In genomic region chr6:119565451-119566379, GRCm38 (mm10) we compare ENCODE assay signal across 11 mouse cellular contexts. TPM values are rescaled to one million over a fixed set of nuclear protein-coding genes. Genes with fewer than 3 reads are reported as not detected.
DNase-seq lines count a peak whose midpoint lies in the region; ATAC-seq and TF ChIP-seq lines count a peak whose summit lies in the region.
"Had no signal": no experiment of that assay in that cellular context is flagged by ENCODE, and none has a peak within 500 bp of the region (broad histone marks: within the 10 kb centered on the region; RNA-seq: fewer than 3 reads in every experiment).

No protein-coding gene starts in this region.

- peaks cover under 1% of the 10 kb centered on the region; the same call in 1 of the 2 replicates for H3K36me3 ChIP-seq in embryonic facial prominence, embryonic 13.5 days
- H3K36me3 ChIP-seq in embryonic facial prominence, embryonic 10.5 days (replicated peaks): no peaks in the 10 kb centered on the region
- no peaks in the 10 kb centered on the region for H3K36me3 ChIP-seq in stomach, postnatal 0 days (ENCODE audit: control insufficient read depth, insufficient read depth, low read length)

- TF ChIP-seq CTCF in stomach, postnatal 0 days (IDR thresholded peaks at IDR 0.05; ENCODE audit: low read depth): no peak

- H3K4me2 ChIP-seq in embryonic facial prominence, embryonic 13.5 days: no peak overlapping the region
- no peak overlapping the region for H3K4me2 ChIP-seq in stomach, postnatal 0 days (replicated peaks; ENCODE audit: low read depth)

- H3K27me3 ChIP-seq in embryonic facial prominence, embryonic 13.5 days: no peaks in the 10 kb centered on the region
- H3K27me3 ChIP-seq in embryonic facial prominence, embryonic 10.5 days (replicated peaks; ENCODE audit: low read depth, poor library complexity, severe bottlenecking): no peaks in the 10 kb centered on the region
- no peaks in the 10 kb centered on the region for H3K27me3 ChIP-seq in stomach, postnatal 0 days (ENCODE audit: control insufficient read depth, insufficient read depth, low read length)

- no peak overlapping the region for H3K4me3 ChIP-seq in embryonic facial prominence, embryonic 13.5 days
- H3K4me3 ChIP-seq in embryonic facial prominence, embryonic 10.5 days: no peak overlapping the region
- no peak overlapping the region for H3K4me3 ChIP-seq in stomach, postnatal 0 days (ENCODE audit: low read depth, low read length)
- H3K4me3 ChIP-seq: megakaryocyte, embryonic 14.5 days had no signal

- no peaks in the 10 kb centered on the region for H3K4me1 ChIP-seq in embryonic facial prominence, embryonic 13.5 days
- peaks cover 8% of the 10 kb centered on the region; the same call in 1 of the 2 replicates for H3K4me1 ChIP-seq in embryonic facial prominence, embryonic 10.5 days
- no peaks in the 10 kb centered on the region for H3K4me1 ChIP-seq in stomach, postnatal 0 days (replicated peaks; ENCODE audit: control insufficient read depth, insufficient read depth)

- H3K9ac ChIP-seq in embryonic facial prominence, embryonic 13.5 days: no peak overlapping the region
- H3K9ac ChIP-seq in stomach, postnatal 0 days (ENCODE audit: low read length): no peak overlapping the region

- no peaks in the 10 kb centered on the region for H3K9me3 ChIP-seq in embryonic facial prominence, embryonic 13.5 days
- H3K9me3 ChIP-seq in embryonic facial prominence, embryonic 10.5 days: no peaks in the 10 kb centered on the region
- no peaks in the 10 kb centered on the region for H3K9me3 ChIP-seq in stomach, postnatal 0 days (ENCODE audit: control insufficient read depth, low read length)
- H3K9me3 ChIP-seq: megakaryocyte, embryonic 14.5 days had no signal

- no peak for TF ChIP-seq EP300 in stomach, postnatal 0 days (optimal IDR thresholded peaks at IDR 0.05)

- no peak for DNase-seq in embryonic facial prominence, embryonic 10.5 days (ENCODE audit: low spot score)
- DNase-seq in testis, postnatal 14 days (ENCODE audit: low spot score): peak; percentile 32
- DNase-seq in testis, postnatal 10 days (ENCODE audit: low spot score): no peak
- peak; percentile 53 for DNase-seq in kidney, postnatal 10 days
- peak; percentile 24 for DNase-seq in stomach, postnatal 0 days (ENCODE audit: low spot score)
- DNase-seq in cerebellum, adult 11-12 months: no peak
- no peak for DNase-seq in right cerebral cortex, postnatal 25 days
- DNase-seq: adrenal gland, adult 8-10 months; right cerebral cortex, postnatal 4 days had no signal

- WGBS in embryonic facial prominence, embryonic 13.5 days: 78% methylated on average over 23 of the region's 23 CpGs
- 92% methylated on average over 23 of the region's 23 CpGs for WGBS in embryonic facial prominence, embryonic 10.5 days
- WGBS in stomach, postnatal 0 days: 40% methylated on average over 23 of the region's 23 CpGs

- H3K27ac ChIP-seq in embryonic facial prominence, embryonic 13.5 days: 0 out of 2 replicates have a peak overlapping the region, but pooled peaks have one; percentile 4
- H3K27ac ChIP-seq in embryonic facial prominence, embryonic 10.5 days (replicated peaks): no peak overlapping the region
- H3K27ac ChIP-seq in stomach, postnatal 0 days (replicated peaks): peak overlapping the region; percentile 1; the same call in 1 of the 2 replicates

- ATAC-seq in embryonic facial prominence, embryonic 13.5 days (ENCODE audit: insufficient number of reproducible peaks, insufficient read depth, low FRiP score, low TSS enrichment, low read depth): no peak
- ATAC-seq in stomach, postnatal 0 days (ENCODE audit: low FRiP score, low TSS enrichment): 0 out of 2 replicates have a peak, but pooled peaks have one; percentile 43

RNA-seq across cellular contexts. Expression of gene Wnt5b, which starts 21.6 kb away (rescaled TPM):
- polyA plus RNA-seq in embryonic facial prominence, embryonic 13.5 days (2015; fragmentation: Nextera tagmentation; extraction: Ambion mirVana): 11.1 TPM in 2 replicates
- polyA plus RNA-seq in embryonic facial prominence, embryonic 10.5 days (2016; fragmentation: Nextera tagmentation; extraction: Ambion mirVana): 13.2 and 14.2 TPM in 2 replicates
- 4.5 and 5.2 TPM in 2 replicates for polyA plus RNA-seq in stomach, postnatal 0 days (2015; fragmentation: Nextera tagmentation; extraction: Ambion mirVana)

Comparison
In these comparisons a context has a peak if more than half of its experiments do, and no peak if none do; other contexts are left out.
1. DNase-seq: peak in testis, postnatal 14 days (single experiment), kidney, postnatal 10 days (single experiment) and stomach, postnatal 0 days (single experiment); none in embryonic facial prominence, embryonic 10.5 days (single experiment), testis, postnatal 10 days (single experiment), cerebellum, adult 11-12 months (single experiment) and right cerebral cortex, postnatal 25 days (single experiment).